Mouse (Mus musculus): ENCODE measurements around the gene 1700022I11Rik. TPM values are rescaled to one million over a fixed set of nuclear protein-coding genes. Genes with fewer than 3 reads are reported as not detected.
A peak's percentile ranks its signal among the peaks of the same experiment; 100 is the strongest.

Gene 1700022I11Rik
- polyA plus RNA-seq, 1 experiment: 0.48 TPM

- Histone ChIP-seq H3K79me3 (ENCODE audit: low read depth) (no peaks in the 10 kb centered on the region), H3K4me3 (ENCODE audit: insufficient read depth, poor library complexity, severe bottlenecking) (no peak overlapping the region), H3K27me3 (ENCODE audit: control insufficient read depth, insufficient read depth, insufficient read length) (no peaks in the 10 kb centered on the region), H3ac (ENCODE audit: control insufficient read depth, insufficient read length, low read depth) (no peak overlapping the region), H3K79me2 (ENCODE audit: control insufficient read depth, insufficient read depth) (no peaks in the 10 kb centered on the region), H3K36me3 (ENCODE audit: control insufficient read depth, insufficient read depth) (no peaks in the 10 kb centered on the region)
- TF ChIP-seq USF1 (IDR thresholded peaks at IDR 0.05; ENCODE audit: low read depth) (no peak), MYOG (IDR thresholded peaks at IDR 0.05; ENCODE audit: control insufficient read depth, extremely low read depth, insufficient read length) (no peak), MAX (IDR thresholded peaks at IDR 0.05) (no peak), CTCF (IDR thresholded peaks at IDR 0.05; ENCODE audit: control insufficient read depth, insufficient read depth, insufficient read length) (no peak), CEBPB (IDR thresholded peaks at IDR 0.05; ENCODE audit: low read depth) (no peak), MYOD1 (IDR thresholded peaks at IDR 0.05; ENCODE audit: control insufficient read depth, insufficient read length, low read depth) (no peak)
Observed at GRCm38 (mm10) chr4:42957979-42958378, 11.4 kb upstream of the 1700022I11Rik start.

- no peak overlapping the region for H3ac ChIP-seq (ENCODE audit: control insufficient read depth, insufficient read length, low read depth)
- no peaks in the 10 kb centered on the region for H3K27me3 ChIP-seq (ENCODE audit: control insufficient read depth, insufficient read depth, insufficient read length)
- TF ChIP-seq FOSL1 (IDR thresholded peaks at IDR 0.05; ENCODE audit: insufficient read depth, low read length, poor library complexity, severe bottlenecking) (no peak), CTCF (IDR thresholded peaks at IDR 0.05; ENCODE audit: control insufficient read depth, insufficient read depth, insufficient read length) (no peak), MAX (IDR thresholded peaks at IDR 0.05) (no peak), USF1 (IDR thresholded peaks at IDR 0.05; ENCODE audit: low read depth) (no peak), CEBPB (IDR thresholded peaks at IDR 0.05; ENCODE audit: low read depth) (no peak), MYOG (IDR thresholded peaks at IDR 0.05; ENCODE audit: control insufficient read depth, extremely low read depth, insufficient read length) (no peak), MYOD1 (IDR thresholded peaks at IDR 0.05; ENCODE audit: control insufficient read depth, insufficient read length, low read depth) (no peak)
Observed at GRCm38 (mm10) chr4:42958942-42959341, 10.5 kb upstream of the 1700022I11Rik start.

GRCm38 (mm10) chr4:42959382-42959781, 10.0 kb upstream of the 1700022I11Rik start:
- H3K36me3 ChIP-seq (ENCODE audit: control insufficient read depth, insufficient read depth): no peaks in the 10 kb centered on the region
- H3K79me3 ChIP-seq (ENCODE audit: low read depth): no peaks in the 10 kb centered on the region
- no peaks in the 10 kb centered on the region for H3K79me2 ChIP-seq (ENCODE audit: control insufficient read depth, insufficient read depth)
- TF ChIP-seq MYOG (IDR thresholded peaks at IDR 0.05; ENCODE audit: control insufficient read depth, extremely low read depth, insufficient read length): no peak
- no peak for TF ChIP-seq USF1 (IDR thresholded peaks at IDR 0.05; ENCODE audit: low read depth)
- no peak for TF ChIP-seq CEBPB (IDR thresholded peaks at IDR 0.05; ENCODE audit: low read depth)
- TF ChIP-seq MAX (IDR thresholded peaks at IDR 0.05): no peak
- TF ChIP-seq MYOD1 (IDR thresholded peaks at IDR 0.05; ENCODE audit: control insufficient read depth, insufficient read length, low read depth): no peak
- TF ChIP-seq FOSL1 (IDR thresholded peaks at IDR 0.05; ENCODE audit: insufficient read depth, low read length, poor library complexity, severe bottlenecking): no peak
- no peak for TF ChIP-seq CTCF (IDR thresholded peaks at IDR 0.05; ENCODE audit: control insufficient read depth, insufficient read depth, insufficient read length)
- no peak overlapping the region for H3ac ChIP-seq (ENCODE audit: control insufficient read depth, insufficient read length, low read depth)
- H3K4me3 ChIP-seq (ENCODE audit: insufficient read depth, poor library complexity, severe bottlenecking): no peak overlapping the region
- H3K27me3 ChIP-seq (ENCODE audit: control insufficient read depth, insufficient read depth, insufficient read length): no peaks in the 10 kb centered on the region

More at GRCm38 (mm10) chr4:42958942-42959341, 10.5 kb upstream of the 1700022I11Rik start:
- no peak overlapping the region for H3K4me3 ChIP-seq (ENCODE audit: insufficient read depth, poor library complexity, severe bottlenecking)
- no peaks in the 10 kb centered on the region for H3K79me3 ChIP-seq (ENCODE audit: low read depth)
- H3K36me3 ChIP-seq (ENCODE audit: control insufficient read depth, insufficient read depth): no peaks in the 10 kb centered on the region
- no peaks in the 10 kb centered on the region for H3K79me2 ChIP-seq (ENCODE audit: control insufficient read depth, insufficient read depth)

GRCm38 (mm10) chr4:42961592-42961991, 7.8 kb upstream of the 1700022I11Rik start:
- no peaks in the 10 kb centered on the region for H3K27me3 ChIP-seq (ENCODE audit: control insufficient read depth, insufficient read depth, insufficient read length)
- TF ChIP-seq CTCF (IDR thresholded peaks at IDR 0.05; ENCODE audit: control insufficient read depth, insufficient read depth, insufficient read length) (peak; percentile 35), FOSL1 (IDR thresholded peaks at IDR 0.05; ENCODE audit: insufficient read depth, low read length, poor library complexity, severe bottlenecking) (no peak)
- H3ac ChIP-seq (ENCODE audit: control insufficient read depth, insufficient read length, low read depth): no peak overlapping the region
- H3K79me3 ChIP-seq (ENCODE audit: low read depth): no peaks in the 10 kb centered on the region
- H3K36me3 ChIP-seq (ENCODE audit: control insufficient read depth, insufficient read depth): no peaks in the 10 kb centered on the region
- no peaks in the 10 kb centered on the region for H3K79me2 ChIP-seq (ENCODE audit: control insufficient read depth, insufficient read depth)
- H3K4me3 ChIP-seq (ENCODE audit: insufficient read depth, poor library complexity, severe bottlenecking): no peak overlapping the region

- H3K79me2 ChIP-seq (ENCODE audit: control insufficient read depth, insufficient read depth): no peaks in the 10 kb centered on the region
- no peak overlapping the region for H3K4me3 ChIP-seq (ENCODE audit: insufficient read depth, poor library complexity, severe bottlenecking)
- TF ChIP-seq USF1 (IDR thresholded peaks at IDR 0.05; ENCODE audit: low read depth) (no peak), MYOD1 (IDR thresholded peaks at IDR 0.05; ENCODE audit: control insufficient read depth, insufficient read length, low read depth) (no peak), FOSL1 (IDR thresholded peaks at IDR 0.05; ENCODE audit: insufficient read depth, low read length, poor library complexity, severe bottlenecking) (no peak), MAX (IDR thresholded peaks at IDR 0.05) (no peak), CTCF (IDR thresholded peaks at IDR 0.05; ENCODE audit: control insufficient read depth, insufficient read depth, insufficient read length) (no peak), MYOG (IDR thresholded peaks at IDR 0.05; ENCODE audit: control insufficient read depth, extremely low read depth, insufficient read length) (no peak), CEBPB (IDR thresholded peaks at IDR 0.05; ENCODE audit: low read depth) (no peak)
Observed at GRCm38 (mm10) chr4:42963480-42963879, 5.9 kb upstream of the 1700022I11Rik start.

GRCm38 (mm10) chr4:42965039-42965719, 4.2 kb upstream of the 1700022I11Rik start:
- no peaks in the 10 kb centered on the region for H3K79me3 ChIP-seq (ENCODE audit: low read depth)
- H3K4me3 ChIP-seq (ENCODE audit: insufficient read depth, poor library complexity, severe bottlenecking): no peak overlapping the region
- H3ac ChIP-seq (ENCODE audit: control insufficient read depth, insufficient read length, low read depth): no peak overlapping the region
- no peaks in the 10 kb centered on the region for H3K79me2 ChIP-seq (ENCODE audit: control insufficient read depth, insufficient read depth)
- H3K36me3 ChIP-seq (ENCODE audit: control insufficient read depth, insufficient read depth): no peaks in the 10 kb centered on the region
- H3K27me3 ChIP-seq (ENCODE audit: control insufficient read depth, insufficient read depth, insufficient read length): no peaks in the 10 kb centered on the region
- no peak for TF ChIP-seq USF1 (IDR thresholded peaks at IDR 0.05; ENCODE audit: low read depth)
- no peak for TF ChIP-seq MAX (IDR thresholded peaks at IDR 0.05)
- no peak for TF ChIP-seq MYOD1 (IDR thresholded peaks at IDR 0.05; ENCODE audit: control insufficient read depth, insufficient read length, low read depth)

More at GRCm38 (mm10) chr4:42963480-42963879, 5.9 kb upstream of the 1700022I11Rik start:
- Histone ChIP-seq H3K36me3 (ENCODE audit: control insufficient read depth, insufficient read depth) (no peaks in the 10 kb centered on the region), H3K27me3 (ENCODE audit: control insufficient read depth, insufficient read depth, insufficient read length) (no peaks in the 10 kb centered on the region), H3ac (ENCODE audit: control insufficient read depth, insufficient read length, low read depth) (no peak overlapping the region), H3K79me3 (ENCODE audit: low read depth) (no peaks in the 10 kb centered on the region)
